Mouse (Mus musculus) cerebellum, adult 2 months (tissue): ENCODE results near the gene Odf4.

ENCODE experiments used
- CTCF ChIP-seq: fragments of 200-500 bp; IDR thresholded peaks from 2 replicates; pipeline ENCODE4 v1.5.1; 2011; ENCODE audit warnings: low read depth, mild to moderate bottlenecking, control low read depth, low read length, moderate library complexity, borderline replicate concordance; ENCODE audit not compliant: insufficient read depth
- POLR2A ChIP-seq: fragments of 200-500 bp; IDR thresholded peaks from 2 replicates; pipeline ENCODE4 v1.6.1; 2011; ENCODE audit warnings: low read length, control low read depth, borderline replicate concordance; ENCODE audit not compliant: insufficient read depth

DNA sequence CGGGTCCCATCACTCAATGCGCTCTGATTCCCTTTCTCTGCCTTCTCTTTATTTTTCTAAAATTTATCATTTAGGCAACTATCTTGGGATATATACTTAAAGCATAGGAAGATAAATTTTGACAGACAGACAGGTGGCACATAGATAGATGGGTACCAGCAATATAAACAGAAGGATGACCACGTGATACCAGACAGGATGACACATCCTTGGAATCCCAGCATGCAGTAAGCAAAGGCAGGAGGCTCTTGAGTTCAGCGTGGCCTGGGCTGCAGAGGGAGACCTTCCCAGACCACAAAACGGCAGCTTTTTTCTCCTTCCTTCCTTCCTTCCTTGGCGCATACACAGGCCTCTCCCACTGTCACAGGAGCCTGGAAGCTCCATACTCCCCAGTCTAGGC, 29.0 kb downstream of the Odf4 start:
- no peak for TF ChIP-seq CTCF
- TF ChIP-seq POLR2A: no peak
